Mouse (Mus musculus) brain, embryonic 14.5 days (tissue): ENCODE data around the gene Arl16.

Experiments
- CTCF ChIP-seq: fragments of 200-500 bp; IDR thresholded peaks from 2 replicates; pipeline ENCODE4 v1.5.1; 2012; ENCODE audit warnings: inconsistent platforms, mild to moderate bottlenecking, moderate library complexity, borderline replicate concordance; ENCODE audit not compliant: insufficient read depth, insufficient read length; ENCODE audit errors: extremely low read depth
- POLR2A ChIP-seq: fragments of 200-500 bp; IDR thresholded peaks from 2 replicates; pipeline ENCODE4 v1.6.1; 2012; ENCODE audit warnings: mild to moderate bottlenecking, inconsistent platforms, borderline replicate concordance; ENCODE audit not compliant: poor library complexity, insufficient read depth, insufficient read length, severe bottlenecking; ENCODE audit errors: extremely low read depth

- TF ChIP-seq POLR2A (no peak), CTCF (no peak)
Observed at GRCm38 (mm10) chr11:120490291-120491046, 23.1 kb upstream of the Arl16 start.
